Mouse (Mus musculus) lung, adult 2 months (tissue): Measurements from ENCODE around the gene Setd1b. TPM values are rescaled to one million over a fixed set of nuclear protein-coding genes. Genes with fewer than 3 reads are reported as not detected.

Experiments
- DNase-seq: peaks from one replicate; pipeline ENCODE4 v3.0.0; 2022
- H3K4me1 ChIP-seq: fragments of 200-500 bp; 2 replicates; pipeline ENCODE4 v1.6.1; 2011; ENCODE audit warnings: low read length; ENCODE audit not compliant: control insufficient read depth, insufficient read depth
- H3K4me3 ChIP-seq: fragments of 200-500 bp; replicated peaks from 2 replicates; pipeline ENCODE3; 2011; ENCODE audit warnings: low read depth, mild to moderate bottlenecking, control low read depth, low read length; ENCODE audit errors: extremely low read depth
- CTCF ChIP-seq: fragments of 200-500 bp; IDR thresholded peaks from 2 replicates; pipeline ENCODE4 v1.5.1; 2011; ENCODE audit warnings: mild to moderate bottlenecking, low read length, control low read depth; ENCODE audit not compliant: insufficient read depth
- POLR2A ChIP-seq: fragments of 200-500 bp; IDR thresholded peaks from 2 replicates; pipeline ENCODE4 v1.6.1; 2011; ENCODE audit warnings: low read depth, mild to moderate bottlenecking, control low read depth, low read length, borderline replicate concordance; ENCODE audit errors: extremely low read depth
- WGBS: fragments of 180-500 bp; shearing (Covaris S2); methylation state at CpG from one replicate; pipeline ENCODE4 v1.1.7; 2018; 5-methylcytosine and 5-hydroxymethylcytosine counted together
- polyA plus RNA-seq: library from polyadenylated mRNA; depleted of rRNA; stranded (reverse); fragments of >200 nt; gene quantifications from 2 replicates; pipeline ENCODE4 v1.2.3, GENCODE M21; 2012

The Setd1b gene
- polyA plus RNA-seq, 1 experiment: 15.2 TPM

- Histone ChIP-seq H3K4me1 (peaks cover 17% of the 10 kb centered on the region), H3K4me3 (peak overlapping the region; percentile 69)
- peak; percentile 85 for DNase-seq
- under 1% methylated on average over 39 of the region's 39 CpGs for WGBS
- TF ChIP-seq POLR2A (peak; percentile 80; the same call in 1 of the 2 replicates), CTCF (no peak)
Observed at GRCm38 (mm10) chr5:123138953-123139721, 2.9 kb upstream of the Setd1b start.

DNA sequence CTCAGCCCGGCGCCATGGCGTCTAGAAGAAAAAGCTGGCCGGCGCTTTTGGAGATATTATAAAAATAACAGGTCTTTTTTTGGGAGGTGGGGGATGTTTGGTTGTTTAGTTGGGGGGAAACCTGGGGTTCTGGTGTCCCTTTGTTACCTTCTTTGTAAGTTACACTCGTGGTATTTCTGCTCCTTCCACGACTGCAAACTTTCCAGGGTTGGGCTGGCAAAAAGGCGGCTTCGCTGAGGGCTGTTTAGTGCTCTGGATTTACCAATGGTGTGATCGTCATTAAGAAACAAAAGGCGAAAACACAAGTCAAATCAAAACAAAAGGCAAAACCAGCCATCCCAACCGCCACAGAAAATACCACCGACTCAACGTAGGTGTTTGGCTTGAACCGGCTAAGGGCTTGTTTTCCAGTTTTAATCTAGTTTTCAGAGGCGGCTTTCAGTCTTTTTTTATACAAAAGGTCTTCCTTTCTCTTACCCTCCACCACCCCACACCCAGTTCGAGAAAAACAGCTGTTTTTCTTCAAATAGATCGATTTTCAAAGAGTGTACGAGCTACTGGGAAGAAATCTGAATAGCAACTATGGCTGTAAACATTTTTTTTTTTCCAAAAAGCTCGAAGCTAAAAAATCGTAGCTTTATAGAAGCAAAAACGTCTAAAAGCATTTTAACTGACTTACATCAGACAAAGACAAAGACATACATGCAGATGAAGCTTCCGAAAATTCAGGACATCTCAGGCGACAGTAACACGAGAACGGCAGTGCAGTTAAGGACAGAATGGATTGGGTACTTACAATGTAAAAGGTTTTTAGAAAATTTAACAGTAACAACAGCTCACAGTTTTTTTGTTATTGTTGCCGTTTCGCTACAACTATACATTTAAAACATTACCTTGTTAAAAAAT lies 2.0 kb upstream of the Setd1b start:
- Histone ChIP-seq H3K4me1 (peaks cover 18% of the 10 kb centered on the region), H3K4me3 (peak overlapping the region; percentile 69)
- TF ChIP-seq CTCF: no peak
- TF ChIP-seq POLR2A: no peak
- WGBS: 2% methylated on average over 28 of the region's 28 CpGs
- peak; percentile 60 for DNase-seq

DNA sequence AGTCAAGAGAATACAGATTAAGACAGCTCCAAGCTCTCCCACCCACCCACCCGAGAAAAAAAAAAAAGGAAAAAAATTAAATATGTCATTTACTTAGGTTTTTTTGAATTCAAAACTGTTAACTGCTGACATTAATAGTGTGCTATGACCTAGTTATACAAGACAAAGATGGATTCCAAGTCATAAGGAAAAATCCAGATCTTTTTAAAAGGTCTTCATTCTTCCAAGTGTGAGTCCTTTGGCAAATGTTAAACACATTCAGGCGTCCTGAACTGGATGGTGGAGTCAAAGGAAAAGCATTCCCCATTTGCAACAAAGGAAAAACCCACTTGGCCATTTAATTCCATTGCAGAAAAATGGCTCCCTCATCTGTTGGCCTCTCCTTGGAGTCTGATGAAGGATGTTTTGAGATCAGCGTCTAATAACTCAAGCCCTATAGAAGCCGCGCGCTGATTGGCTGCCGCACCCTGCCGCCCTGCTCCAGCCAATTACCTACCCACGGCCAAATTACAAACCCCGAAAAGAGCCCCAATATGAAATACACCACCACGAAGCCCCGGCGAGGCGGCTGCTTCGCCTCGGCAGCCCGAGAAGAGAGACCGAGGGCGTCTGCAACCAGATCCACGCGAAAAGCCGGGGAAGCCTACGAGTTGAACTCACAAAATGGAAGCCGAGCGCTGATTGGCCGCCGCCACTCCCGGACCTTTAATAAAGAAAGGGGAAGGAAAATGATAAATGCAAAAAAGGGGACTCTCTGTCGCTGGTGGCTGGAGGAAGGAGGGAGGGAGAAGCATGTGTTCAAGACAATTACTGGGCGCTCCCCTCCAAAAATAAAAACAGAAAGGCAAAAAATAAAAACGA lies 1.1 kb upstream of the Setd1b start:
- peak; percentile 94 for DNase-seq
- under 1% methylated on average over 31 of the region's 31 CpGs for WGBS
- peak overlapping the region; percentile 71 for H3K4me3 ChIP-seq
- TF ChIP-seq POLR2A: peak; percentile 52
- no peak for TF ChIP-seq CTCF
- peaks cover 15% of the 10 kb centered on the region for H3K4me1 ChIP-seq

DNA sequence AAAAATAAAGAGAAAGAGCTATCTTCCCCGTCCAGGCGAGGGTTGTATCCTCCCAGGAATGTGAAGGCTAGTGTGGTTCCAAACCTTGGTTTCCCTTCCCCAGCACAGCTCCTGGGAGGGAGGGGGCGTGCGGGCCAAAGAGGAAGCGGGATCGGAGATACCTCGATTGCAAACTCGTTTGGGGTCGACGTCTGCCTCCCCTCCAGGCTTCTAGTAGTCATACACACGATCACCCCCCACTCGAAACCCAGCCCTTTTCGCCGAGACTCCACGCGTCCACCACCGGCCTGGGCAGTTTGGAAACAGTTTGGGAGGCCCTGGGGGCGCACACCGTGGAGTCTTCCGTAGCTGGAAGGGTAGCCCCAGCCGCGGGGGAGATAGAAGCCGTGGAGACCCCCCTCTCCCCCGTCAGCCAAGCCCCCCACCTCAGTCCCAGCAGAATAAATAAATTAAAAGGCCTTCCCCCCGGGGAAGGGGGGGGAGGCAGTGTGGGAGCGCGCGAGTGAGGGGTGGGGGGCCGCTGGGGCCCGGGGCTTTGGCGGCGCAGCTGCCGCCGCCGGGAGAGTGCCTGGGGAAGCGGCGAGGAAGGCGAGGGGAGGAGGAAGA lies 335 bp upstream of the Setd1b start:
- under 1% methylated on average over 37 of the region's 38 CpGs for WGBS
- peak; percentile 78 for DNase-seq
- H3K4me1 ChIP-seq: peaks cover 12% of the 10 kb centered on the region
- peak overlapping the region; percentile 66 for H3K4me3 ChIP-seq
- TF ChIP-seq POLR2A (peak; percentile 11; the same call in 1 of the 2 replicates), CTCF (no peak)

DNA sequence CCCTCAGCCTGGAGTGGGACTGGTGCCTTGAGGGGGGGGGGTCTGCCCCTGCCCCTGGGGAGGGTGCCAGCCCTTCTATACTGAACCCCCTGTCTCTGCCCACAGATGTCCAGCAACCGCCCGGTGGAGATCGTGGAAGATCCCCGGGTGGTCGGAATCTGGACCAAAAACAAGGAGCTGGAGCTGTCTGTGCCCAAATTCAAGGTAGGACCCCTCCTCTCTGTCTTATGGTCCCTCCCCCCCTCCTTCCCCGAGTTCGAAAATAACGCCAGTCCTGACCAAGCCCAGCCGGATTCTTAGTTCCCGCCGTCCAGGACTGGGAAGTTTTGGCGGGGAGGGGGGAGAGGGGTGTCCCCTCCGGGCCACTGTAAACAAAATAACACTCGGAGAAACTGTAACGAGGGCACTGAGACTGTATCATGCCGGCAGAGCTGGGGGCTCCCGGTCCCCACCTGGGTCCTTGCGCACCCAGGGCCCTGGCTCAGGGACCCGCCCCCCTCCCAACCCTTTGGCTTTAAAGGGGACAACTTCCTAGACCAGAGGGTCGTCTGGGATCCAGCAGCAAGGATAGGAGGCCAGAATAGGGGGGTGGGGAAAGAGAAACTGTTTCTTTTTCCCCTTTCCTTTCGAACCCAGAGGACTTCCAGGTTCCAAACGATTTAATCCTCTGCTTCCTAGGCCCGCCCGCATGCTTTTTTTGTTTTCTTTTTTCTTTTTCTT lies 1.4 kb downstream of the Setd1b start:
- peak overlapping the region; percentile 66 for H3K4me3 ChIP-seq
- peak; percentile 44 for DNase-seq
- WGBS: under 1% methylated on average over 24 of the region's 24 CpGs
- TF ChIP-seq CTCF (no peak), POLR2A (no peak)
- peaks cover 6% of the 10 kb centered on the region for H3K4me1 ChIP-seq

- WGBS: 7% methylated on average over 17 of the region's 17 CpGs
- Histone ChIP-seq H3K4me1 (peaks cover 6% of the 10 kb centered on the region), H3K4me3 (peak overlapping the region; percentile 49)
- TF ChIP-seq POLR2A: no peak
- no peak for TF ChIP-seq CTCF
- DNase-seq: no peak
Observed at GRCm38 (mm10) chr5:123143971-123144745, 2.2 kb downstream of the Setd1b start.

GRCm38 (mm10) chr5:123144746-123145590 lies 3.0 kb downstream of the Setd1b start:
- 42% methylated on average over 20 of the region's 20 CpGs for WGBS
- TF ChIP-seq CTCF (no peak), POLR2A (no peak)
- peak overlapping the region; percentile 41 for H3K4me3 ChIP-seq
- H3K4me1 ChIP-seq: peaks cover 12% of the 10 kb centered on the region
- DNase-seq: no peak

GRCm38 (mm10) chr5:123146357-123146756 lies 4.4 kb downstream of the Setd1b start:
- H3K4me3 ChIP-seq: no peak overlapping the region
- TF ChIP-seq POLR2A: no peak
- TF ChIP-seq CTCF: no peak
- WGBS: 89% methylated on average over 11 of the region's 11 CpGs
- DNase-seq: no peak
- peaks cover 19% of the 10 kb centered on the region for H3K4me1 ChIP-seq
